Mouse (Mus musculus) left cerebral cortex, adult 18-20 months (tissue): ENCODE results near the gene Safb2. TPM values are rescaled to one million over a fixed set of nuclear protein-coding genes. Genes with fewer than 3 reads are reported as not detected.

Source experiments
- DNase-seq, 2 experiments: peaks; one replicate each; pipeline ENCODE4 v3.0.0; 2021 to 2022; ENCODE audit warnings: low spot score in 2 of 2, mixed read lengths in 1 of 2
- total RNA-seq, 2 experiments: library from RNA; stranded (reverse); gene quantifications; 2 replicates each; pipeline ENCODE4 v1.2.3; 2021

The Safb2 gene
- total RNA-seq, 2 experiments from 2014 or later = 104 to 120 TPM

DNA sequence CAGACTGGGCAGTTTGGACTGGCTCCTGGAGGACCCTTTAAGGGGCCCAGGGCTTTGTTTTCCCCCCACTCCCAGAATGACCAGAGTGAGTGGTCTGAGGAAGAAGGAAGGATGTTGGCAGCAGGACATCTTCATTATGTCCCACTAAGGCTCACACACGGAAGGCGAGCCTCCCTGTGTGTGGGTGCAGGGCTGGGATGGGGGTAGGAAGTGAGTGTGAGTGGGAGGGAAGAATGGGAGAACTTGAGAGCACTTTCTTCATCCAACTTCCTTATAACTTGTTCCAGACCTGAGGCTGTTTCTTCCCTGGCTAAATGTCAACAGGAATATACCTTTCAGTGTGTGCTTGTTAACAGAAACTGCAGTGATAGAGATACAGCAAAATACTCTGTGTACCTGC lies 26.9 kb upstream of the Safb2 start:
- no peak for DNase-seq

DNA sequence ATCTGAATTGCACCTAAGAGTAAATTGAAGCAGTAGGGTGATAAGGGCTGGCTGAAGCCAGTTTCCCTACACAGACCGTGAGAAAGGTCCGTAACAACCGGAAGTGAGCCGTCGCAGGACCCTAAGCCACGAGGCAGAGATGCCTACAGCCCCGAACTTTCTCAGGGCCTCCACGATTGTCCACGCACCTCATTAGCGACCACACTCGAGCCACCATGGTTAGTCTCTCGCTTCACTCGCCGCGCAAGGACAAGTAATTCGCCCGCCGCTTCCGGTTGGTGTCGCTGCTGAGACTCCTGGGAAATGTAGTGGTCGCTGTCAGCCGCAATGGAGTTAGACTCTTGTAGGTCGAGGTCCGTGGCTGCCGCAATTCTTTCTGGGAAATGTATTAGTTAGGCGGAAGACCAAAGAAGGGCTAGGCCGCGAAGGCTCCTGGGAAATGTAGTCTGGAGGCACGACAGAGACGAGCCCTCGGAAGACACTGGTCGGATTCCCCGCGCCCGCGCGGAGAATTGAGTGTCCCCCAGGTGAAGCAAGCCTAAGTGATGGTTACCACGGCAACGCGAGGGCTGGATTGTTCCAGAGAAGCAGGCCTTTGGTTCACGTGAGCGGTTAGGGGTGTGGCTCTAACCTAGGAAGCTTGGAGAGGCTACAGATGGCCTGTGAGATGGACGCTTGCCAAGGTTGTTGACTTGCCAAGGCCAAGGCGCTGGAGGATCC lies 25.2 kb upstream of the Safb2 start, which contains the start of gene 2410015M20Rik:
Gene 2410015M20Rik (minus strand): TSS at position 320 of the 720 bp plus-strand sequence.
- peak; percentile 95 to 97 for DNase-seq

GRCm38 (mm10) chr17:56608699-56609098 lies 24.3 kb upstream of the Safb2 start:
- no peak for DNase-seq

DNA sequence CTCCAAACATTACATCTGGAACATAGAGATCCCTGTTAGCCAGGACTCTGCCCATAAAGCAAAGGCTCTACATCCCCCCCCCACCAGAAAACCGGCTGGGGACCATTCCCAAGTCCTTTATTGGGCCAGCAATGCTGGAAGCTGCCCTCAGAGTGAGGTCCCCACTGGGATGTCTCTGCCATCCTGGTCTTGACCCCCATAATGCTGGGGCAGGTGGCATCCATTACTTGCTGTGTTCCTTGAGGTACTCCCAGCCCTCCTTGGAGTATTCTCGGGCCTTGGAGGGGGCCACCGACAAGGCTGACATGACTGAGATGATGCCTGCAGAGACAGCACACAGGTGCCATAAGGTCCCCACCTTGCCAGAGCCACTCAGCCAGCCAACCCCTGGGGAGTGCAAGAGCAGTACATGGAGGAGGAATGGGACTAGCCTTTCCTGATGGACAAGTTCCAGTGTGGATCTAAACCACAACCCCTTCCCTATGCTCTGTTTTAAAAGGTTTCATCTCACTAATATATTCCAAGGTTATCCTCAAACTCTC lies 23.2 kb upstream of the Safb2 start:
- DNase-seq = no peak

DNA sequence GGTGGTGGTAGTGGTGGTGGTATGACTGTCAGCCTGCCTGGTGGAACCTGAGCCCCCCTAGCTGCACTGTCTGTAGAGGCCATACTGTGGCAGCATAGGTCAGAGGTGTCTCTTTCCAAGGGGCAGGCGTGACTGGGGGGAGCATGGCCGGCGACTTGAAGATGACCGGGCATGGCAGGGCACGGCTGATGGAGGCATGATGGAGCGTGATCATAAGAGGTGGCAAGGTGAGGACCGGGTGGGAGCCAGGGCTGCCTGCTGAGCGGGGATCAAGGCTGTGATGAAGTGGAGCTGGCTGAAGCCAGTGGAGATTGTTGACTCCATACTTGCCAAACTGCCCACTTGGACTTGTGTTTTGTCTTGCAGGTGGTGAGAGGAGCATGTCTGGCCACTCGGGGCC lies 21.0 kb upstream of the Safb2 start:
- DNase-seq = no peak

GRCm38 (mm10) chr17:56604422-56604821 lies 20.0 kb upstream of the Safb2 start:
- no peak for DNase-seq

DNA sequence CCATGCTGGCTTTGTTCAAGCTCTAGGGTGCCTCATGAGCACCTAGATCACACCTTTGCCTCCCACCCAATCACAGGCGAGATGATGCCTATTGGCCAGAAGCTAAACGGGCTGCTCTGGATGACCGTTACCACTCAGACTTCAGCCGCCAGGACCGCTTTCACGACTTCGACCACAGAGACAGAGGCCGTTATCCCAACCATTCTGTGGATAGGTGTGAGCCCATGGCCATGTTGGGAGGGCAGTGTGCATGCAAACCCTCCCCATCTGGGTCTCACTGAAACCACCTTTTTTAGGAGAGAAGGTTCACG lies 19.6 kb upstream of the Safb2 start:
- no peak for DNase-seq

- DNase-seq = no peak
Observed at GRCm38 (mm10) chr17:56603186-56604069, 19.0 kb upstream of the Safb2 start.

GRCm38 (mm10) chr17:56593527-56594271 lies 9.3 kb upstream of the Safb2 start:
- DNase-seq = no peak

- no peak for DNase-seq
Observed at GRCm38 (mm10) chr17:56592553-56592952, 8.2 kb upstream of the Safb2 start.

DNA sequence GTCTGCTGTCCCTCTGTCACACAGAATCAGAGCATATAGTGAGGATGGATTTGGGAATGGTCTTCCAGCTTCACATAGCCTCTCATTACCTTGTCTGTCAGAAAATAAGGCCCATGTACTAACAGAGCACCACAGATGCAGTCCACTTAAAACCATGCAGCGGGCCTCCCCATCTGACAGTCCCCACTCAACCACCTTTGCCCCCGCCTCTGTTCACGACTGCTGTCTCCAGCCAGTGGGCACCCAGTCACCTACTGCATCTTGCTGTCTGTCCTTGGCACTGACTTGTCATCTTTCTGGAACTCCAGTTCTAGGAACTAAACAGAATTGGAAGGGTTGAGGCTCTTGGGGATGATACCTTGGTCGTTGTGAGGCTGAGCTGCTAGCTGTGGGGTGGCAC lies 4.5 kb upstream of the Safb2 start:
- DNase-seq = no peak

DNA sequence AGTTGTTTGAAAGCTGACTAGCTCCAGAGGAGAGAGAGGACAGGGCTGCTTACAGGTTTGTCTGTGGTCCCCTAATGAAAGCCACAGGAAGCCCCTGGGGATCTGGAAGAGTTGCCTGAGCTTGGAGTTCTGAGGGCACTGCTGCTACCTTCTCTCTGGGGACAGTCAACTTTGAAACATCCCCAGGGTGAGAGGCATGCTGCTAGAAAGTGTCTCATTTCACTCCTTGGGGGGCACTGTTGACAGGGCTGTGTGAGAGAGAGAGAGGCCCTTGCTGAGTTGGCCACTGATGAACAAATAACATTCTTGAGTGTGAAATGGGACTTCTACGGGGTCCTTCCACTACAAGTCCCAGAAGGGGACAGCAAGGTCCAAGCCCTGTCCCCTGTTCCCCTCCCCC lies 3.4 kb upstream of the Safb2 start:
- DNase-seq = no peak

GRCm38 (mm10) chr17:56585171-56585821 lies 911 bp upstream of the Safb2 start:
- peak in 1 of 2 experiments; percentile 28 for DNase-seq

GRCm38 (mm10) chr17:56583611-56584256 lies 651 bp downstream of the Safb2 start:
- no peak for DNase-seq

- DNase-seq = no peak
Observed at GRCm38 (mm10) chr17:56583071-56583470, 1.3 kb downstream of the Safb2 start.

DNA sequence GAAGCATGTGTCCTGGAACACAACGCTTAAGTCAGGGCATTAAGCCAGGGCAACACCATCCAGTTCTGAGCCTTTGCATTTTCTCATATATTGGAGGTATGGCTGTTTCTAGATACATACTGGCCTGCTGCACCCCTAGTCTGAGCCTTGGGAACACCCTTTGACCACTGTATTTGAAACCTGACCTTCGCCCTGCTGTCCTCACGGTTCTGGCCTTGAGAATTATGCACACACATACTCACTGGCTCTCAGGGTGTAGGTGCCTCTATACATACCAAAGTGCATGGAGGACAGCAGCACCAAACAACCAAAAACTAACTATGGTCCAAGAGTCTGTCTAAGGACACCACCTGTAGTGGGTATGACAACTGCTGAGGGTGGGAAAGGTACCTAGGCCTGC lies 11.4 kb downstream of the Safb2 start:
- no peak for DNase-seq

GRCm38 (mm10) chr17:56572154-56572553 lies 12.2 kb downstream of the Safb2 start:
- DNase-seq = no peak

DNA sequence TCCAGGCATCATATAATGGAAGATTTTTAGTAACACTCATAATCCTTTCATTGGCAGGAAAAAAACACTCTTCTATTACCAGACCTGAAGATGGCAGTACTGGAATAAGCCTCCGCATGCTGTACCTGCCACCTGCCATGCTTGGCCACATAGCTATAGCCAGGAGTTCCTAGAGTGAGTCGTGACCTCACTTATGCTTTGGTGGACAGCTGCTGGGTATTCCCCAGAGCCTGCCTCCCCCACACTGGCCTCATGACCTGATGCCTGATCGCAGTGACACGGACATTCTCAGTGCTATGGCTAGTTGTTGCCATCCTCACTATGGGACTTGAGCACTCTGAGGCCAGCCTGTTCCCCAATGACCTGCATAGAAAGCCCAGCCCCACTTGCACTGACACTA lies 14.1 kb downstream of the Safb2 start:
- no peak for DNase-seq

GRCm38 (mm10) chr17:56567370-56567769 lies 17.0 kb downstream of the Safb2 start:
- no peak for DNase-seq

DNA sequence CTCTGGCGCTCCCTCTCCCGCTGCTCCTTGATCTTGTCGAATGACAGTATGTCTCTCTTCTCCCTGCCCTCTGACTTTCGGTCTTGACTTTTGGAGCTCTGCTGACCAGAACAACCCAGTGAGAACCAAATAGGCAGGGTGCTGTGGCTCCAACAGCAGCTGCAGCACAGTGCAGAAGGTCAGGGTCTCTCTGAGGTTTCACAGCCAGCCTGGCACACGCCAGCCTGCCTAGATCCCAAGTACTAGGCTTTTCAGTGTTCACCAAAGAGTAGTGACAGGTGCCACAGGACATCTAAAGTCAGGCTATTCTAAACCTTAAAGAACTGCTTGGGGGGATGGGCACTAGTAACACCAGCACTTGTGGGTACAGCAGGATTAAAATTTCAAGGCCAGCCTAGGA lies 17.5 kb downstream of the Safb2 start:
- no peak for DNase-seq

DNA sequence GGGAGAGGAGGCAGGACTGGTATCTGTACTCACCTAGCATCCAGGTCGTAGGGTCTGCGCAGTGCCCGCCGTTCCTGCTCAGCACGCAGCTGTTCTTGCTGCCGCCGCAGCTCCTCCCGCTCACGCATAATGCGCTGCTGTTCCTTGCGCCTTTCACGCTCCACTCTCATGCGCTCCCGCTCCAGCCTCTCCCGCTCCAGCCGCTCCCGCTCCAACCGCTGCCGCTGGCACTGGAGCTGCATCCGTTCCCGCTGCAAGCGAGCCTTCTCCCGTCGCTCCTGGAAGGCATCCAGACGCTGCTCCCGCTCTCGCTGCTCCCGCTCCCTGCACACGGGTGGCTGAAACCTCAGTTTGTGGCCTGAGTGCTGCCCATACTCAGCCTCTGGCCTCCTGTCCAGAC lies 18.1 kb downstream of the Safb2 start:
- DNase-seq = no peak
